Mouse (Mus musculus): ENCODE data around the gene Pitx2.

Gene Pitx2

GRCm38 (mm10) chr3:129256766-129257165 lies 57.1 kb downstream of the Pitx2 start:
- no peak for DNase-seq (ENCODE audit: low read depth, low spot score)

- no peak for DNase-seq (ENCODE audit: low read depth, low spot score)
These were observed 58.8 kb downstream of the Pitx2 start for GRCm38 (mm10) chr3:129258497-129258896.
